Mouse (Mus musculus): ENCODE results near the gene Prss40.
A peak's percentile ranks its signal among the peaks of the same experiment; 100 is the strongest.

Prss40 gene

DNA sequence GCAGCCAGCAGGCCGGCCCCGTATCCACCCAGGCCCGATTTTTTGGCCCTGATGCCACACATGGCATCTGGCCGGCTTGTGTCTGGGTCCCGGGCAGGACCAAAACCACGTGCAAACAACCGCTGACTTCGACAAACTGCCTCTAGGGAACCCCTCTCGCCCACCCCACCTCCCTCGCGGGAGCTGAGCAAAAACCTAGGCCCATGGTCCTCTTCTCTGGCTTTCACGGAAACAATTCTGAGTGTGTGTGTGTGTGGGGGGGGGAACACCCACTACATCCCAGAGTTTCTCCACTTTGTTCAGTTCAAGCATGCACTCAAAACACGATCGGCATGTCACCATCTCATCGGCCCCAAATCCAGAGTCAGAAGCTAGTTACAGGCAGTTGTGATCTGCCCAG, at the start of gene Prss40:
TSS of gene Prss40 (minus strand) at position 101 of the 400 bp plus-strand sequence.
- H3K36me3 ChIP-seq (ENCODE audit: insufficient read depth, low read length) = no peaks in the 10 kb centered on the region
- TF ChIP-seq POU5F1 (IDR thresholded peaks at IDR 0.05; ENCODE audit: borderline replicate concordance, low read length) (no peak), NANOG (IDR thresholded peaks at IDR 0.05; ENCODE audit: borderline replicate concordance, low read length) (no peak), CTCF (conservative IDR thresholded peaks at IDR 0.05; ENCODE audit: low read length) (no peak)

DNA sequence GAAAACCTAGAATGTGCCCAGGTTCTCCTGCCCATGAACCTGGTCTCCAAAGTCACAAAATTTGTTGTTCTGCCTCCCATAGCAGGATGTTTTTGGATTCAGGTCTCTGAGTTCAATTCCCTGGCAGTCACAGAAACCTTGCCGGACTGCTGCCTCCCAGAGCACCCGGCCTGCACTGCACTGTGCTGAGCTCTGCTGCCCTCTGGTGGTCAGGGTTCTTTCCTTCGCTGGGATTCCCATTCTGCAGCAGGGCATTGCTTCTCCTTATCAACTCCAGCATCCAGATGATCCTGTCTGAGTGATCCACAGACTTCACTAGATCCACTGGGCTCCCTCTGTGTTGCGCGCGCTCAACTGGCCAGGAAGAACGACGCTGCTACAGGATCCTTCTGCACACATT, 41.6 kb upstream of the Prss40 start:
- Histone ChIP-seq H3K27me3 (ENCODE audit: insufficient read depth, low read length) (0 out of 2 replicates have a peak, but pooled peaks cover 2% of the 10 kb centered on the region), H3K36me3 (ENCODE audit: insufficient read depth, low read length) (no peaks in the 10 kb centered on the region), H3K4me1 (replicated peaks; ENCODE audit: low read depth, low read length) (no peaks in the 10 kb centered on the region), H3K9me3 (ENCODE audit: low read length) (peaks cover 8% of the 10 kb centered on the region), H3K4me3 (replicated peaks; ENCODE audit: low read length) (no peak overlapping the region)
- TF ChIP-seq NANOG (IDR thresholded peaks at IDR 0.05; ENCODE audit: borderline replicate concordance, low read length) = no peak
- TF ChIP-seq CTCF (conservative IDR thresholded peaks at IDR 0.05; ENCODE audit: low read length) = peak; percentile 79

More for the DNA sequence above, at the start of gene Prss40:
- H3K4me1 ChIP-seq (replicated peaks; ENCODE audit: low read depth, low read length) = peaks cover 12% of the 10 kb centered on the region
- peak within 1 kb of the TSS; percentile 29; the same call in 1 of the 2 replicates for H3K4me3 ChIP-seq (replicated peaks; ENCODE audit: low read length)
- peaks cover 7% of the 10 kb centered on the region; the same call in 1 of the 2 replicates for H3K9me3 ChIP-seq (ENCODE audit: low read length)
- H3K27me3 ChIP-seq (ENCODE audit: insufficient read depth, low read length) = peaks cover 18% of the 10 kb centered on the region

DNA sequence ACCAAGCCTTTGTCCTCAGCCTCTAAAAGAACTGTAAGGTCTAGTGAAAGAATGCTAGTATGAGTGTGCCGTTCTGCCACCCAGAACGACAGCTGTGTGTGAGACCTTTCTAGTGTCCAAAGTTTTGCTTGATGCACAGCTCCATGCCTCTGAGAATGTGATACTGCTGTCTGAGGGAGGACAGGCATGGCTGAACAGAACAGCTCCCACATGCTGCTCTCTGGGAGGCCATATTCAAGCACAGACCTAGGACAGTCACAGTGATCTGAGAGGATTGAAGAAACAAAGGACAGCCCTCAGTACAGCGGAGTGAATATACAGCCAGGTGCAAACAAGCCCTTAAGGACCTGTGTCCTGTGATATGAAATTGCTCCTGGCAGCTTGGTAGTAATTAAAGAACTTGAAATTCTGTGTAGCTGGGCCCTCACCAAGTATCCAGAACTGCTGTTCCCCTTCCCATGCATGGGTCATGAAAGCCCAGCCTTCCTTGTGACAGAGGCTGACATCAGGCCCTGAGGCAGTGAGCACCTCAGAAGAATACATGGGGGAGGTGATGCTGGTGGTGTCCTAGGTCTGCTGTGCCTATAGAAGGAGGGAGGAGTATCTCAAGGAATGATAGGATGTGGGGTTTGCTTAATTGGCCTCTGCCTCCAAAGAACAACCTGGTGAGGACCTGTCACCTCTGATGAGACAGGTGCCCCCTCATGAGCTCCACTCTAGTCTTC, 40.7 kb upstream of the Prss40 start:
- no peaks in the 10 kb centered on the region for H3K36me3 ChIP-seq (ENCODE audit: insufficient read depth, low read length)
- no peak for TF ChIP-seq CTCF (conservative IDR thresholded peaks at IDR 0.05; ENCODE audit: low read length)
- no peak for TF ChIP-seq NANOG (IDR thresholded peaks at IDR 0.05; ENCODE audit: borderline replicate concordance, low read length)
- no peak for TF ChIP-seq POU5F1 (IDR thresholded peaks at IDR 0.05; ENCODE audit: borderline replicate concordance, low read length)
- H3K27me3 ChIP-seq (ENCODE audit: insufficient read depth, low read length) = 0 out of 2 replicates have a peak, but pooled peaks cover 2% of the 10 kb centered on the region
- peaks cover 8% of the 10 kb centered on the region for H3K9me3 ChIP-seq (ENCODE audit: low read length)
- no peaks in the 10 kb centered on the region for H3K4me1 ChIP-seq (replicated peaks; ENCODE audit: low read depth, low read length)
- H3K4me3 ChIP-seq (replicated peaks; ENCODE audit: low read length) = no peak overlapping the region

DNA sequence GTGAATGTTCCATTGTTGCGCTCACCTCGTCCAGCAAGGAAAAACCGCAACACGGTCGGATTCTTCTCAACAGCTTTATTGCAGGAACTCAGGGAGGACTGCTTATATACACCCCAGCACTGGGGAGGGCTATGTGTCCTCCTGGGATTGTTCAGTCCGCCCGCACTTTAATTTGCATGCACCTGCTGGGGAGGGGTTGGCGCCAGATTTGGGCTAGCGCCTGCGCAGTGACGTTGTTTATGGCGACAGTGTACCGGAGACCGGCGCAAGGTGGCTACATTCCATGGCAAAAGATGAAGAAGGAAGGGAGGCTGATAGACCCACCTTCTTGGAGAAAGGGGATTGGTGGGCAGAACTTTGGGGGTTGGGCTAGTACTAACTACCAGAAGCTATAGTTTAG, 39.3 kb upstream of the Prss40 start:
- Histone ChIP-seq H3K4me1 (replicated peaks; ENCODE audit: low read depth, low read length) (no peaks in the 10 kb centered on the region), H3K27me3 (ENCODE audit: insufficient read depth, low read length) (0 out of 2 replicates have a peak, but pooled peaks cover 2% of the 10 kb centered on the region), H3K9me3 (ENCODE audit: low read length) (peaks cover 8% of the 10 kb centered on the region; the same call in 1 of the 2 replicates), H3K36me3 (ENCODE audit: insufficient read depth, low read length) (no peaks in the 10 kb centered on the region), H3K4me3 (replicated peaks; ENCODE audit: low read length) (no peak overlapping the region)
- TF ChIP-seq CTCF (conservative IDR thresholded peaks at IDR 0.05; ENCODE audit: low read length) = no peak
- no peak for TF ChIP-seq NANOG (IDR thresholded peaks at IDR 0.05; ENCODE audit: borderline replicate concordance, low read length)
- no peak for TF ChIP-seq POU5F1 (IDR thresholded peaks at IDR 0.05; ENCODE audit: borderline replicate concordance, low read length)

DNA sequence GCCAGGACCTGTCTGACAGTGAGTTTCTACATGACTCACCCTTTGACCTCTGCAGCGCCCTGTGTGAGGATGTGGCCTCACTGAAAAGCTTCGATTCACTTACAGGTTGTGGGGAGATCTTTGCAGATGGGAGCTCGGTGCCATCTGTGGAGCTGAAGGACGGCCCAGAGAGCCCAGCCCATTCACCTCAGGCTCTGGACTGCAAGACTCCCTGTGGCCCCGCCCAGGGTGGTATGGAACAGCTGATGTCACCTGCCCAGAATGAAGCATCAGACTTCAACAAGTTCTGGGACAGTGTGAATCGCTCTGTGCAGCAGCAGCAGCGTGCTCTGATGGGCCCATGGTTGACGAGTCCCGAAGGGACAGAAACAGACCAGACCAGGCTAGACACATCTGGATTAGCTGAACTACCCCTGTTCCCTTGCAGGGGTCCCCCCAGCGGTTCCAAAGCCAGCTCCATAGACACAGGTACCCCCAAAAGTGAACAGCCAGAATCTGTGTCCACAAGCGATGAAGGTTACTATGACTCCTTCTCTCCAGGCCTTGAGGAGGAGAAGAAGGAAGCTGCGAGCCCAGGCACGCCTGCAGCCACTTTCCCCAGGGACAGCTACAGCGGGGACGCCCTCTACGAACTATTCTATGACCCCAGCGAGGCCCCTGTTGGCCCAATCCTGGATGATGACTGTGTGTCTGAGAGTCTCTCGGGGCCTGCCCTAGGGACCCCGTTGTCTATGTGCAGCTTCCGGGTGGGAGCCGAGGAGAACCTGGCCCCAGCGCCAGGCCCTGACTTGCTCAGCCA, 26.8 kb upstream of the Prss40 start:
- peaks cover 9% of the 10 kb centered on the region; the same call in 1 of the 2 replicates for H3K9me3 ChIP-seq (ENCODE audit: low read length)
- peaks cover 49% of the 10 kb centered on the region for H3K27me3 ChIP-seq (ENCODE audit: insufficient read depth, low read length)
- H3K4me3 ChIP-seq (replicated peaks; ENCODE audit: low read length) = no peak overlapping the region; the same call in 1 of the 2 replicates

DNA sequence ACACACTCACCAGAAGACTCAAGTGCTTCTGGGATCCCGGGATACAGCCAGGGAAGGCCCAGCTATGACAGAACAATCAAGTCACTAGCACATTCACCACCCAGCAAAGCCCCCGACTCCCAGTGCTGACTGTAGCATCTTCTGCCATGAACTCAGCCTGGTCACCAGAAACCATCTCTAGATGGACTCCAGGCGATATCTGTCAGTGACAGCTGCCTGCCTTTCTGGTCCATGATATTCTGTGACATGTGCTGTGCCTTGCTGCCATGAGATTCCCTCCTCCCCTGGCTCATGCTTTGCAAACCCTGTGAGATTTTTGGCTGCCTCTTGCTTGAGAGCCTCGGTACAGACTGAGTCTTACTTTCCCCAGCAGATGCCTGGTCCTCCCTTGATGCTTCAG, 24.0 kb upstream of the Prss40 start:
- peaks cover 9% of the 10 kb centered on the region; the same call in 1 of the 2 replicates for H3K9me3 ChIP-seq (ENCODE audit: low read length)
- no peak for TF ChIP-seq CTCF (conservative IDR thresholded peaks at IDR 0.05; ENCODE audit: low read length)
- no peak for TF ChIP-seq NANOG (IDR thresholded peaks at IDR 0.05; ENCODE audit: borderline replicate concordance, low read length)
- no peak for TF ChIP-seq POU5F1 (IDR thresholded peaks at IDR 0.05; ENCODE audit: borderline replicate concordance, low read length)
- no peaks in the 10 kb centered on the region for H3K36me3 ChIP-seq (ENCODE audit: insufficient read depth, low read length)
- peaks cover 18% of the 10 kb centered on the region for H3K4me1 ChIP-seq (replicated peaks; ENCODE audit: low read depth, low read length)
- no peak overlapping the region for H3K4me3 ChIP-seq (replicated peaks; ENCODE audit: low read length)
- H3K27me3 ChIP-seq (ENCODE audit: insufficient read depth, low read length) = peaks cover 71% of the 10 kb centered on the region

More for the DNA sequence above, 26.8 kb upstream of the Prss40 start:
- Histone ChIP-seq H3K4me1 (replicated peaks; ENCODE audit: low read depth, low read length) (peaks cover 13% of the 10 kb centered on the region), H3K36me3 (ENCODE audit: insufficient read depth, low read length) (no peaks in the 10 kb centered on the region)
- TF ChIP-seq CTCF (conservative IDR thresholded peaks at IDR 0.05; ENCODE audit: low read length) = no peak
- no peak for TF ChIP-seq POU5F1 (IDR thresholded peaks at IDR 0.05; ENCODE audit: borderline replicate concordance, low read length)
- TF ChIP-seq NANOG (IDR thresholded peaks at IDR 0.05; ENCODE audit: borderline replicate concordance, low read length) = no peak

DNA sequence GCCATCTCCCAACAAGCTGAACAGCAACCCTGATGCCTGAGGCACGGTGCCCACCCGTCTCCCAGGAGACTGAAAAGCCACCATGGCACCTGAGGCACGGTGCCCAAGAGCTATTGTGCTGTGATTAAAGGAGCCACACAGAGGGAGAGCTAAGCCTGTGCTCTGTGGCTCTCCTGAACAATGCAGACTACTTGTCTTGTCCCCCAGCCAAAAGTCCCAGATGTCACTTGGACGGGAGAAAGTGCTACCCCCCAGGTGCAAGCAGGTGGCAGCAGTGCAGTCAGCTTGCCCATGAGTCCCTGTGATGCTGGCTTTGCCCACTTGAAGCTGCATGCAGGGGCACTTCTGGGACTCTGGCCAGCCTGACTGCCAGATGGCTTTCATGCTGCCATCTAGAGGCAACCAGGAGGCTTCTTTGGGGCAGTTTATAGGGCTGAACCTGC, 23.1 kb upstream of the Prss40 start:
- TF ChIP-seq CTCF (conservative IDR thresholded peaks at IDR 0.05; ENCODE audit: low read length) (no peak), NANOG (IDR thresholded peaks at IDR 0.05; ENCODE audit: borderline replicate concordance, low read length) (no peak), POU5F1 (IDR thresholded peaks at IDR 0.05; ENCODE audit: borderline replicate concordance, low read length) (no peak)
- Histone ChIP-seq H3K4me3 (replicated peaks; ENCODE audit: low read length) (no peak overlapping the region), H3K4me1 (replicated peaks; ENCODE audit: low read depth, low read length) (peaks cover 23% of the 10 kb centered on the region), H3K27me3 (ENCODE audit: insufficient read depth, low read length) (peaks cover 73% of the 10 kb centered on the region), H3K36me3 (ENCODE audit: insufficient read depth, low read length) (no peaks in the 10 kb centered on the region), H3K9me3 (ENCODE audit: low read length) (peaks cover 4% of the 10 kb centered on the region; the same call in 1 of the 2 replicates)

DNA sequence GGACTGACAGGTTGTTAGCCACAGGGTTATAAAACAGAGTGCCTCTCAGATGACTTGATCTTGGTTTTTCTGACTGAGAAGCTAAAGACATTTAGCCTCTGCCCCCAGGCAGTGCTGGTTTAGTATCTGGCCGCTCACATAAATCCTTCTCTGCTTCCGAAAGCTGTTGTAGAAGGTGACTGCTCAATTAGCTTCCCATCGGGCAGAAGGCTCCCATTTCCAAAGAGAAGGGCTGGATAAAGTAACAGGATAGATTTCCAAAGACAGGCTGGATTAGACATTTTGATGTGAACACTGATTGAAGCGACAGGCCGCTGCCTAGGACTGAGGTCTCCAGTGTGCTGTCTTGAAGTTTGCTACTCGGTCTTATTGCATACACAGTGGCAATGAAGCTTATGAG, 21.5 kb upstream of the Prss40 start:
- TF ChIP-seq NANOG (IDR thresholded peaks at IDR 0.05; ENCODE audit: borderline replicate concordance, low read length) (no peak), POU5F1 (IDR thresholded peaks at IDR 0.05; ENCODE audit: borderline replicate concordance, low read length) (no peak), CTCF (conservative IDR thresholded peaks at IDR 0.05; ENCODE audit: low read length) (no peak)
- Histone ChIP-seq H3K9me3 (ENCODE audit: low read length) (no peaks in the 10 kb centered on the region), H3K4me3 (replicated peaks; ENCODE audit: low read length) (no peak overlapping the region), H3K27me3 (ENCODE audit: insufficient read depth, low read length) (peaks cover 77% of the 10 kb centered on the region), H3K36me3 (ENCODE audit: insufficient read depth, low read length) (no peaks in the 10 kb centered on the region), H3K4me1 (replicated peaks; ENCODE audit: low read depth, low read length) (peaks cover 22% of the 10 kb centered on the region)
